Mouse (Mus musculus) limb, embryonic 11.5 days (tissue): Measurements from ENCODE around the gene U90926. TPM values are rescaled to one million over a fixed set of nuclear protein-coding genes. Genes with fewer than 3 reads are reported as not detected.

Experiments used
- ATAC-seq: fragments of 200-750 bp; cut with Nextera tagmentation; 2 replicates; pipeline ENCODE4 v1.8.0; 2017; ENCODE audit warnings: low read depth; ENCODE audit not compliant: insufficient number of reproducible peaks, low FRiP score, low TSS enrichment
- DNase-seq: peaks from one replicate; pipeline ENCODE4 v3.0.0-alpha.2; 2015; ENCODE audit warnings: low spot score
- H3K27ac ChIP-seq: fragments of 300-500 bp; sonication (generic); replicated peaks from 2 replicates; pipeline ENCODE4 v1.5.1; 2014; ENCODE audit warnings: low read depth, mild to moderate bottlenecking, low read length
- H3K27me3 ChIP-seq: fragments of 300-500 bp; sonication (generic); 2 replicates; pipeline ENCODE4 v1.6.1; 2014; ENCODE audit warnings: mild to moderate bottlenecking, low read length, mixed read lengths; ENCODE audit not compliant: control insufficient read depth, insufficient read depth
- H3K36me3 ChIP-seq: fragments of 300-500 bp; sonication (generic); 2 replicates; pipeline ENCODE4 v1.6.1; 2014; ENCODE audit warnings: mild to moderate bottlenecking, low read length, moderate library complexity, mixed read lengths; ENCODE audit not compliant: control insufficient read depth, insufficient read depth
- H3K4me1 ChIP-seq: fragments of 300-500 bp; sonication (generic); 2 replicates; pipeline ENCODE4 v1.6.1; 2014; ENCODE audit warnings: low read length, mixed read lengths; ENCODE audit not compliant: control insufficient read depth, insufficient read depth
- H3K4me2 ChIP-seq: fragments of 300-500 bp; sonication (generic); 2 replicates; pipeline ENCODE4 v1.6.1; 2014; ENCODE audit warnings: low read depth, mild to moderate bottlenecking, moderate library complexity; ENCODE audit not compliant: severe bottlenecking
- H3K4me3 ChIP-seq: fragments of 300-500 bp; sonication (generic); 2 replicates; pipeline ENCODE4 v1.5.1; 2014; ENCODE audit warnings: low read depth, low read length
- H3K9ac ChIP-seq: fragments of 300-500 bp; sonication (generic); 2 replicates; pipeline ENCODE4 v1.6.1; 2014; ENCODE audit warnings: mild to moderate bottlenecking, low read length
- H3K9me3 ChIP-seq: fragments of 300-500 bp; sonication (generic); 2 replicates; pipeline ENCODE4 v1.6.1; 2016; ENCODE audit warnings: low read length; ENCODE audit not compliant: control insufficient read depth
- WGBS: fragments of 180-500 bp; shearing (Covaris S2); extraction: QIAGEN DNeasy Blood & Tissue Kit; methylation state at CpG from one replicate; pipeline ENCODE4 v1.1.7; 2014; 5-methylcytosine and 5-hydroxymethylcytosine counted together
- polyA plus RNA-seq: library from polyadenylated mRNA; unstranded; fragments of >200 nt; fragmentation: Nextera tagmentation; extraction: Ambion mirVana; gene quantifications from 2 replicates; pipeline ENCODE4 v1.2.1, GENCODE M21; 2014

Gene U90926
- polyA plus RNA-seq, 1 experiment from 2014 or later, result not detected

DNA sequence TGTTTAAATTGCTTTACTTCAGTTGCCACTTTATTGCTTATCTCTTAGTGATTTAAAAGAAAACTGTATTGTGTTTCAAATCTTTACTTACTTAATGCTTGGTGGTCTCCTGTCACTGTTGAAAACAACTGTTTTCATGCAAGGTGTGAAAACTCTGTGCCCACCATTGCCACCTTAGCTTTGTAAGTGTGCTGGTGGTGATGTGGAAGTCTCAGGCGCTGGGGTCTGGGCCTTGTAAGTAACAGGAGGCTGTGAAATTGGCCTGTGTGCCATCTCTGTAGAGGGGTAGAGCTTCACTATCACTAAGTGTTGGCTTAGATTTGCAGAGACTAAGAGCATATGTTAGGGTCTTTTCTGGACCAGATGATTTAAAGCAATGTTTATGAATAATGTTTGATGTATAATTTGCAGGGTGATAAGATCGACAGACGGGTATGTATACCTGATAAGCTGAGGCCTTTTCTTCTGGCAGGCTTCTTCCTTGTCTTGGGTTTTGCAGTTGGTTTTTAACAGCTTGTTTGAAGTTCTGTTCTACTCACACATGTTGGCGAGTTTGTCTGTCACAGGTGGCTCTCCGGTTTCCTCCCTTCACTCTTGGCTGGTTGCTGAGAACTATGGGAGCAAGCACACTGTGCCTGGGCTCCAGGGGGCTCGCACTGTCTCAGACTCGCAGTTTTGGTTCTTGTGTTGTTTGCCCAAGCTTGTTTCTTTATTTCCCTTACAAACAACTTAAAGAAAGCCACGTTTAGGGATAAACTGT lies 32.0 kb downstream of the U90926 start:
- no peak for ATAC-seq
- Histone ChIP-seq H3K4me3 (no peak overlapping the region), H3K9me3 (no peaks in the 10 kb centered on the region), H3K9ac (no peak overlapping the region), H3K27ac (no peak overlapping the region), H3K27me3 (no peaks in the 10 kb centered on the region), H3K4me1 (no peaks in the 10 kb centered on the region), H3K36me3 (peaks cover 8% of the 10 kb centered on the region; the same call in 1 of the 2 replicates), H3K4me2 (no peak overlapping the region)
- no peak for DNase-seq
- WGBS, result 88% methylated on average over 8 of the region's 8 CpGs

DNA sequence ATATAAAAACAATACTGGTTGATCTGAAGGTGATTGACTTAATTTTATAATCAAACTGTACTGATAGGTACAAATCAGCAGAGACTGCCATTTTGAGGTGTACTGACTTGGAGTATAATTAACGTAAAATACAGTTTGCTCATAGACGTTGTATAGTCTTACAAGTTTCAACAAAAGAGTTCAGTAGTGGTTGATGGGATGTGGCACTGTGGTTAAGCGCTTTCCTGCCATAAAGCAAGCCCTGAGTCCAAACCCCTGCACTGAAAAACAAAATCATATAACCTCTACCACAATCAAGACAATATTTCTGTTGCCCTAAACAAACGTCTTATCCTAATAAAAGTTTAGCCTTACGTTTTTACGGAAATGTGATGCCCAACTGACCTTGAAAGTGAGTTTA lies 49.2 kb downstream of the U90926 start:
- no peaks in the 10 kb centered on the region for H3K27me3 ChIP-seq
- H3K27ac ChIP-seq, result no peak overlapping the region
- no peak overlapping the region for H3K9ac ChIP-seq
- H3K4me3 ChIP-seq, result no peak overlapping the region
- H3K9me3 ChIP-seq, result no peaks in the 10 kb centered on the region
- DNase-seq (no peak), ATAC-seq (no peak)
- no peak overlapping the region for H3K4me2 ChIP-seq
- WGBS, result 93% methylated on average over 6 of the region's 6 CpGs
- no peaks in the 10 kb centered on the region; the same call in 1 of the 2 replicates for H3K36me3 ChIP-seq
- no peaks in the 10 kb centered on the region for H3K4me1 ChIP-seq

Other genes with a start within 250 kb of the U90926 start
- gene Odaph, start 227.9 kb downstream of the U90926 start, polyA plus RNA-seq, result not detected in 2 replicates
- gene Cdkl2, start 171.5 kb downstream of the U90926 start, polyA plus RNA-seq, result 0.20 and 0.28 TPM in 2 replicates
- 256 TPM in 2 replicates for gene G3bp2, start 131.7 kb downstream of the U90926 start, polyA plus RNA-seq
- 29.4 and 31.5 TPM in 2 replicates for gene Uso1, start 77.5 kb downstream of the U90926 start, polyA plus RNA-seq
- gene Ppef2, start 40.9 kb upstream of the U90926 start, polyA plus RNA-seq, result 0.08 TPM in 1 of 2 replicates, not detected in the other
- 6.7 and 8.2 TPM in 2 replicates for gene Naaa, start 62.8 kb upstream of the U90926 start, polyA plus RNA-seq
- 44.1 and 45.3 TPM in 2 replicates for gene Sdad1, start 95.1 kb upstream of the U90926 start, polyA plus RNA-seq
- gene Cxcl9, start 112.7 kb upstream of the U90926 start, polyA plus RNA-seq, result not detected in 2 replicates
- 1.8 and 2.5 TPM in 2 replicates for gene Art3, start 116.4 kb upstream of the U90926 start, polyA plus RNA-seq
- gene Cxcl10, start 133.5 kb upstream of the U90926 start, polyA plus RNA-seq, result 1.2 and 1.3 TPM in 2 replicates
- gene Nup54, start 219.8 kb upstream of the U90926 start, polyA plus RNA-seq, result 77.4 and 77.5 TPM in 2 replicates